Mouse (Mus musculus): Measurements from ENCODE around the gene Cdc42ep3. TPM values are rescaled to one million over a fixed set of nuclear protein-coding genes. Genes with fewer than 3 reads are reported as not detected.

The Cdc42ep3 gene
- polyA plus RNA-seq, 2 experiments, result 35.1 to 69.4 TPM

GRCm38 (mm10) chr17:79291672-79292071 is 63.2 kb downstream of the Cdc42ep3 start:
- no peak for TF ChIP-seq POLR2A (IDR thresholded peaks at IDR 0.05; ENCODE audit: borderline replicate concordance, extremely low read depth, insufficient read depth, insufficient read length)
- Histone ChIP-seq H3K27ac (replicated peaks; ENCODE audit: low read depth, low read length) (no peak overlapping the region), H3K27me3 (ENCODE audit: control insufficient read depth, insufficient read depth, low read length) (no peaks in the 10 kb centered on the region), H3K9ac (ENCODE audit: low read depth, low read length, severe bottlenecking) (no peak overlapping the region), H3K4me2 (replicated peaks; ENCODE audit: low read depth, low read length, severe bottlenecking) (no peak overlapping the region), H3K4me3 (replicated peaks; ENCODE audit: low read length) (no peak overlapping the region), H3K9me3 (ENCODE audit: control insufficient read depth, low read length) (no peaks in the 10 kb centered on the region), H3K36me3 (ENCODE audit: control insufficient read depth, insufficient read depth, low read length) (no peaks in the 10 kb centered on the region), H3K4me1 (ENCODE audit: control insufficient read depth, insufficient read depth, low read length) (peaks cover 20% of the 10 kb centered on the region)
- 75% methylated on average over 5 of the region's 5 CpGs for WGBS
- ATAC-seq (ENCODE audit: low FRiP score, low read depth) (no peak), DNase-seq (ENCODE audit: low spot score) (no peak)

- H3K9ac ChIP-seq (ENCODE audit: low read depth, low read length, severe bottlenecking), result no peak overlapping the region
- ATAC-seq (ENCODE audit: low FRiP score, low read depth), result no peak
- no peak overlapping the region for H3K27ac ChIP-seq (replicated peaks; ENCODE audit: low read depth, low read length)
- no peaks in the 10 kb centered on the region for H3K9me3 ChIP-seq (ENCODE audit: control insufficient read depth, low read length)
- no peaks in the 10 kb centered on the region for H3K27me3 ChIP-seq (ENCODE audit: control insufficient read depth, insufficient read depth, low read length)
- no peak overlapping the region for H3K4me3 ChIP-seq (replicated peaks; ENCODE audit: low read length)
- H3K4me2 ChIP-seq (replicated peaks; ENCODE audit: low read depth, low read length, severe bottlenecking), result no peak overlapping the region
- 78% methylated on average over 2 of the region's 2 CpGs for WGBS
- H3K36me3 ChIP-seq (ENCODE audit: control insufficient read depth, insufficient read depth, low read length), result no peaks in the 10 kb centered on the region
- no peak for DNase-seq (ENCODE audit: low spot score)
- no peak for TF ChIP-seq POLR2A (IDR thresholded peaks at IDR 0.05; ENCODE audit: borderline replicate concordance, extremely low read depth, insufficient read depth, insufficient read length)
- H3K4me1 ChIP-seq (ENCODE audit: control insufficient read depth, insufficient read depth, low read length), result peaks cover 14% of the 10 kb centered on the region
These were observed 64.2 kb downstream of the Cdc42ep3 start for GRCm38 (mm10) chr17:79290697-79291096.

DNA sequence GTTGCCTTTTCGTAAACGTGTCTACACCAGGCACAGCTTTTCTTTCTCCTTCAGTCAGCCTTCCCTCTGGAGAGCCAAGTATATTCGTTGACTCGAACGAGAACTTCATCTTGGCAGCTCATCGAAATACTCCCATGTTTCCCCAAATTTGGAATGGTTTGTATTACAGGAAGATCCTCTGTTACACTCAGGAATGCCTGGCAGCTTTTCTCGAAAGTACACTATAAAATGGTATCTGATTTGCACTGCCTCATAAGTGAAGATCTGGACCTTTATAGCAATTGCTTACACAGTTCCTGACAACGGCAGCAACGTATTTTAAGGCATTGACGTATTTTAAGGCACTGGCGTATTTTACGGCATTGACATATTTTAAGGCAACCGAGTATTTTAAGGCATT is 67.6 kb downstream of the Cdc42ep3 start:
- peak; percentile 63 for DNase-seq (ENCODE audit: low spot score)
- H3K27me3 ChIP-seq (ENCODE audit: control insufficient read depth, insufficient read depth, low read length), result no peaks in the 10 kb centered on the region

GRCm38 (mm10) chr17:79285030-79285601 is 69.8 kb downstream of the Cdc42ep3 start:
- 76% methylated on average over 6 of the region's 6 CpGs for WGBS
- no peak overlapping the region for H3K9ac ChIP-seq (ENCODE audit: low read depth, low read length, severe bottlenecking)
- H3K9me3 ChIP-seq (ENCODE audit: control insufficient read depth, low read length), result no peaks in the 10 kb centered on the region
- no peak for TF ChIP-seq POLR2A (IDR thresholded peaks at IDR 0.05; ENCODE audit: borderline replicate concordance, extremely low read depth, insufficient read depth, insufficient read length)
- DNase-seq (ENCODE audit: low spot score) (no peak), ATAC-seq (ENCODE audit: low FRiP score, low read depth) (no peak)
- H3K4me2 ChIP-seq (replicated peaks; ENCODE audit: low read depth, low read length, severe bottlenecking), result no peak overlapping the region
- no peaks in the 10 kb centered on the region for H3K36me3 ChIP-seq (ENCODE audit: control insufficient read depth, insufficient read depth, low read length)
- H3K4me3 ChIP-seq (replicated peaks; ENCODE audit: low read length), result no peak overlapping the region
- H3K4me1 ChIP-seq (ENCODE audit: control insufficient read depth, insufficient read depth, low read length), result peaks cover 18% of the 10 kb centered on the region
- no peak overlapping the region for H3K27ac ChIP-seq (replicated peaks; ENCODE audit: low read depth, low read length)
- H3K27me3 ChIP-seq (ENCODE audit: control insufficient read depth, insufficient read depth, low read length), result no peaks in the 10 kb centered on the region

More for the DNA sequence above, 67.6 kb downstream of the Cdc42ep3 start:
- Histone ChIP-seq H3K36me3 (ENCODE audit: control insufficient read depth, insufficient read depth, low read length) (no peaks in the 10 kb centered on the region), H3K9ac (ENCODE audit: low read depth, low read length, severe bottlenecking) (no peak overlapping the region), H3K27ac (replicated peaks; ENCODE audit: low read depth, low read length) (no peak overlapping the region), H3K4me3 (replicated peaks; ENCODE audit: low read length) (no peak overlapping the region), H3K9me3 (ENCODE audit: control insufficient read depth, low read length) (no peaks in the 10 kb centered on the region), H3K4me2 (replicated peaks; ENCODE audit: low read depth, low read length, severe bottlenecking) (0 out of 2 replicates have a peak overlapping the region, but pooled peaks have one; percentile 14), H3K4me1 (ENCODE audit: control insufficient read depth, insufficient read depth, low read length) (peaks cover 13% of the 10 kb centered on the region; the same call in 1 of the 2 replicates)
- TF ChIP-seq POLR2A (IDR thresholded peaks at IDR 0.05; ENCODE audit: borderline replicate concordance, extremely low read depth, insufficient read depth, insufficient read length), result no peak
- WGBS, result 36% methylated on average over 13 of the region's 13 CpGs
- ATAC-seq (ENCODE audit: low FRiP score, low read depth), result peak; percentile 50; the same call in 1 of the 2 replicates

Data from limb, embryonic 14.5 days (tissue).